Mouse (Mus musculus): Measurements from ENCODE around the gene Gm5065.

Gene Gm5065

GRCm38 (mm10) chr7:5350237-5350636, at the start of gene Gm5065:
Gm5065 (plus strand) TSS chr7:5350537.
- no peak for DNase-seq (ENCODE audit: low spot score)

DNA sequence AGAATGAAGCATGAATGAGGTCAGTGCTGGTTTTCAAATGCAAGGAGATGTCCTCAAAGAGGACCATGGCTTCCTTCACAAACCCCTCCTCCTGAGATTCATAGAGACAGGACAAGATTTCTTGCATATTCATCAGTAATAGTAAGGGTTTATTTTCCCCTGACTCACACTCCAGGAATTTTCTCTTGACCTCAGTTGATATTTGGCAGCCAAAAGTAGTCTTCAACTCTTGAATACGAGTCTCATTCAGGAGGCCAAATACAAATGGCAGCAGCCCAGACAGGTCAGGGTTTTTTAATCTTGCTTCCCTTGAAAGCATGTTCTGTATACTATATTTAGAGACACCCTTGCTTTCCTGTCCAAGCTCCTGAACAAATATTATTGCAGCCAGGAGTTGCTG, 22.8 kb upstream of the Gm5065 start:
- DNase-seq (ENCODE audit: low spot score), result no peak

GRCm38 (mm10) chr7:5350935-5351334, 598 bp downstream of the Gm5065 start, which contains the start of gene Nlrp2:
Nlrp2 (minus strand) TSS chr7:5351035.
- DNase-seq (ENCODE audit: low spot score), result no peak

DNA sequence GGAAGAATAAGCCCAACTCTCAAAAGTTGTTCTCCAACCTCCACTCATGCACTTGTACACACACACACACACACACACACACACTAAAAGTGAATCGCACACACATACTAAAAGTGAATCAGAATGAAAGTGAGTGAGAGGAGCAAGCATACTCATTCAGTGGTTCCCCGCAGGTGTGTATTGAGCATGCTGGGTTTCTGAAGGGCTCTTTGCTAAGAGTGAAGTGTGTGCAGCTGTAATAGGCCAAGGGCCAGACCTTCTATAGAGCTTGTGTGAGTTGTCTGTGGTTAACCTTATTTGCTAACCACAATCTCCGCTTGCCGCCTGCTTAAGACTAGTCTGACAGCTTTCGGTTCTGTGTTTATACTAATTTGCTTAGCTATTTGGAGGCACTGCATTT, 13.3 kb downstream of the Gm5065 start:
- DNase-seq (ENCODE audit: low spot score), result no peak

GRCm38 (mm10) chr7:5366724-5367123, 16.4 kb downstream of the Gm5065 start:
- no peak for DNase-seq (ENCODE audit: low spot score)

DNA sequence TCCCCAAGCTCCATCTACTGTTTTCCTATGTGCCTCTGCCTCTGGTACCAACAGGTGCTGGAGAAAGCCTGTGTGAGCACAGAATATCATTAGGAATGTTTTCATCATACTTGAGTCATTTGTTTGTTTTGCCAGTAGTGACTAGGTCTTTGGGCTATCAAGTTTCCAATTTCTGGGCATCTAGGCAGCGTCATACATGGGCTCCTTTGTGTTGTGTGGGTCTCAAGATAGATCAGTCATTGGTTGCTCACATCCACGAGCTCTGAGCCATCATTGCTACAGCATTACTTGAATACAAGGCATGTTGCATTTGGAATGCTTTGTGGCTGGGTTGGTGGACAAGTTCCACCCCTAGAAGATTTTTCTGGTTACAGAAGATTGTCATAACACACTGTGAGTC, 55.9 kb downstream of the Gm5065 start:
- no peak for DNase-seq (ENCODE audit: low spot score)

Measured in embryo, embryonic 10 days (tissue).